Mouse (Mus musculus): Measurements from ENCODE around the gene Ecel1.

- TF ChIP-seq CTCF (IDR thresholded peaks at IDR 0.05; ENCODE audit: low read depth) (no peak), EP300 (IDR thresholded peaks at IDR 0.05; ENCODE audit: low read depth) (no peak)
Observed at GRCm38 (mm10) chr1:87155531-87156198, 656 bp downstream of the Ecel1 start.

All from liver, postnatal 0 days (tissue).